Mouse (Mus musculus) midbrain, embryonic 12.5 days (tissue): Measurements from ENCODE around the gene Tmem258. TPM values are rescaled to one million over a fixed set of nuclear protein-coding genes. Genes with fewer than 3 reads are reported as not detected.

ENCODE experiments used
- ATAC-seq: fragments of 200-750 bp; cut with Nextera tagmentation; 2 replicates; pipeline ENCODE4 v1.8.0; 2017; ENCODE audit warnings: low read depth, moderate TSS enrichment, moderate library complexity; ENCODE audit not compliant: low FRiP score
- H3K27ac ChIP-seq: fragments of 300-500 bp; sonication (generic); replicated peaks from 2 replicates; pipeline ENCODE4 v1.5.1; 2016; ENCODE audit warnings: mild to moderate bottlenecking
- H3K27me3 ChIP-seq: fragments of 300-500 bp; sonication (generic); 2 replicates; pipeline ENCODE4 v1.6.1; 2016; ENCODE audit warnings: mild to moderate bottlenecking
- H3K36me3 ChIP-seq: fragments of 300-500 bp; sonication (generic); 2 replicates; pipeline ENCODE4 v1.6.1; 2016
- H3K4me1 ChIP-seq: fragments of 300-500 bp; sonication (generic); 2 replicates; pipeline ENCODE4 v1.6.1; 2016
- H3K4me2 ChIP-seq: fragments of 300-500 bp; sonication (generic); replicated peaks from 2 replicates; pipeline ENCODE4 v1.6.1; 2016; ENCODE audit warnings: mild to moderate bottlenecking, moderate library complexity
- H3K4me3 ChIP-seq: fragments of 300-500 bp; sonication (generic); 2 replicates; pipeline ENCODE4 v1.5.1; 2016; ENCODE audit warnings: mild to moderate bottlenecking
- H3K9ac ChIP-seq: fragments of 300-500 bp; sonication (generic); replicated peaks from 2 replicates; pipeline ENCODE4 v1.6.1; 2016; ENCODE audit warnings: mild to moderate bottlenecking, moderate library complexity
- H3K9me3 ChIP-seq: fragments of 300-500 bp; sonication (generic); 2 replicates; pipeline ENCODE4 v1.6.1; 2016; ENCODE audit warnings: mild to moderate bottlenecking
- WGBS: fragments of 180-500 bp; shearing (Covaris S2); methylation state at CpG from one replicate; pipeline ENCODE4 v1.1.7; 2016; 5-methylcytosine and 5-hydroxymethylcytosine counted together
- polyA plus RNA-seq: library from polyadenylated mRNA; unstranded; fragments of >200 nt; fragmentation: Nextera tagmentation; extraction: Ambion mirVana; gene quantifications from 2 replicates; pipeline ENCODE4 v1.2.1, GENCODE M21; 2016

Tmem258 gene
- polyA plus RNA-seq, 1 experiment from 2014 or later = 298 TPM

GRCm38 (mm10) chr19:10205051-10205450, 1.2 kb downstream of the Tmem258 start:
- H3K27me3 ChIP-seq = no peaks in the 10 kb centered on the region

GRCm38 (mm10) chr19:10208851-10209250, 5.0 kb downstream of the Tmem258 start:
- WGBS = 86% methylated on average over 3 of the region's 3 CpGs
- Histone ChIP-seq H3K36me3 (peaks cover 54% of the 10 kb centered on the region), H3K27me3 (no peaks in the 10 kb centered on the region), H3K9ac (no peak overlapping the region), H3K27ac (no peak overlapping the region), H3K9me3 (no peaks in the 10 kb centered on the region), H3K4me1 (peaks cover 9% of the 10 kb centered on the region; the same call in 1 of the 2 replicates), H3K4me2 (no peak overlapping the region), H3K4me3 (no peak overlapping the region)
- no peak for ATAC-seq

More at GRCm38 (mm10) chr19:10205051-10205450, 1.2 kb downstream of the Tmem258 start:
- WGBS = 76% methylated on average over 6 of the region's 6 CpGs
- Histone ChIP-seq H3K27ac (no peak overlapping the region), H3K4me1 (peaks cover 18% of the 10 kb centered on the region), H3K4me2 (peak overlapping the region; percentile 93), H3K36me3 (peaks cover 56% of the 10 kb centered on the region), H3K9me3 (no peaks in the 10 kb centered on the region), H3K9ac (no peak overlapping the region), H3K4me3 (peak overlapping the region; percentile 89)
- no peak for ATAC-seq

- H3K27ac ChIP-seq = no peak overlapping the region
- no peak for ATAC-seq
- no peaks in the 10 kb centered on the region for H3K27me3 ChIP-seq
- no peaks in the 10 kb centered on the region for H3K4me1 ChIP-seq
- WGBS = 84% methylated on average over 4 of the region's 4 CpGs
- no peak overlapping the region for H3K9ac ChIP-seq
- H3K36me3 ChIP-seq = peaks cover 53% of the 10 kb centered on the region
- H3K4me2 ChIP-seq = no peak overlapping the region
- H3K9me3 ChIP-seq = no peaks in the 10 kb centered on the region
- no peak overlapping the region for H3K4me3 ChIP-seq
Observed at GRCm38 (mm10) chr19:10210885-10211284, 7.1 kb downstream of the Tmem258 start.

GRCm38 (mm10) chr19:10213796-10214471, 10.1 kb downstream of the Tmem258 start:
- ATAC-seq = no peak
- WGBS = 88% methylated on average over 10 of the region's 10 CpGs

GRCm38 (mm10) chr19:10216101-10216500, 12.3 kb downstream of the Tmem258 start:
- WGBS = 83% methylated on average over 8 of the region's 8 CpGs

More at GRCm38 (mm10) chr19:10213796-10214471, 10.1 kb downstream of the Tmem258 start:
- Histone ChIP-seq H3K27me3 (no peaks in the 10 kb centered on the region), H3K4me2 (no peak overlapping the region), H3K4me1 (no peaks in the 10 kb centered on the region), H3K27ac (no peak overlapping the region), H3K9me3 (no peaks in the 10 kb centered on the region), H3K4me3 (no peak overlapping the region), H3K9ac (no peak overlapping the region), H3K36me3 (peaks cover 23% of the 10 kb centered on the region)

GRCm38 (mm10) chr19:10219108-10219507, 15.3 kb downstream of the Tmem258 start:
- Histone ChIP-seq H3K27ac (no peak overlapping the region), H3K4me3 (no peak overlapping the region), H3K4me1 (no peaks in the 10 kb centered on the region), H3K36me3 (no peaks in the 10 kb centered on the region), H3K9me3 (no peaks in the 10 kb centered on the region), H3K4me2 (no peak overlapping the region), H3K9ac (no peak overlapping the region), H3K27me3 (no peaks in the 10 kb centered on the region)
- 0 out of 2 replicates have a peak, but pooled peaks have one; percentile 20 for ATAC-seq
- 58% methylated on average over 3 of the region's 3 CpGs for WGBS

More at GRCm38 (mm10) chr19:10216101-10216500, 12.3 kb downstream of the Tmem258 start:
- Histone ChIP-seq H3K4me2 (no peak overlapping the region), H3K9ac (no peak overlapping the region), H3K36me3 (peaks cover 2% of the 10 kb centered on the region), H3K9me3 (no peaks in the 10 kb centered on the region), H3K27ac (no peak overlapping the region), H3K4me1 (no peaks in the 10 kb centered on the region), H3K27me3 (no peaks in the 10 kb centered on the region), H3K4me3 (no peak overlapping the region)
- ATAC-seq = no peak

GRCm38 (mm10) chr19:10219593-10219992, 15.8 kb downstream of the Tmem258 start:
- no peak for ATAC-seq
- H3K9me3 ChIP-seq = no peaks in the 10 kb centered on the region
- peaks cover 1% of the 10 kb centered on the region; the same call in 1 of the 2 replicates for H3K4me1 ChIP-seq
- WGBS = 85% methylated on average over 6 of the region's 6 CpGs
- no peak overlapping the region for H3K9ac ChIP-seq
- H3K4me2 ChIP-seq = no peak overlapping the region
- H3K27ac ChIP-seq = no peak overlapping the region
- H3K36me3 ChIP-seq = no peaks in the 10 kb centered on the region
- no peaks in the 10 kb centered on the region for H3K27me3 ChIP-seq
- H3K4me3 ChIP-seq = no peak overlapping the region

- WGBS = 64% methylated on average over 4 of the region's 4 CpGs
- Histone ChIP-seq H3K4me3 (no peak overlapping the region), H3K4me2 (no peak overlapping the region), H3K4me1 (peaks cover 9% of the 10 kb centered on the region), H3K9ac (no peak overlapping the region), H3K27ac (no peak overlapping the region), H3K27me3 (no peaks in the 10 kb centered on the region), H3K9me3 (no peaks in the 10 kb centered on the region), H3K36me3 (no peaks in the 10 kb centered on the region)
- no peak for ATAC-seq
Observed at GRCm38 (mm10) chr19:10221585-10221984, 17.8 kb downstream of the Tmem258 start.

- Histone ChIP-seq H3K4me3 (no peak overlapping the region), H3K4me1 (peaks cover 9% of the 10 kb centered on the region), H3K27ac (no peak overlapping the region), H3K9ac (no peak overlapping the region), H3K36me3 (no peaks in the 10 kb centered on the region), H3K27me3 (no peaks in the 10 kb centered on the region), H3K9me3 (no peaks in the 10 kb centered on the region), H3K4me2 (no peak overlapping the region)
- ATAC-seq = no peak
- WGBS = 37% methylated on average over 8 of the region's 8 CpGs
Observed at GRCm38 (mm10) chr19:10222656-10223055, 18.8 kb downstream of the Tmem258 start.

- WGBS = 73% methylated on average over 4 of the region's 4 CpGs
Observed at GRCm38 (mm10) chr19:10223561-10223960, 19.7 kb downstream of the Tmem258 start.

GRCm38 (mm10) chr19:10224637-10225453, 21.0 kb downstream of the Tmem258 start:
- 29% methylated on average over 26 of the region's 26 CpGs for WGBS
- Histone ChIP-seq H3K27ac (0 out of 2 replicates have a peak overlapping the region, but pooled peaks have one; percentile 40), H3K4me3 (no peak overlapping the region; the same call in 1 of the 2 replicates), H3K9ac (no peak overlapping the region), H3K9me3 (no peaks in the 10 kb centered on the region), H3K4me1 (peaks cover 9% of the 10 kb centered on the region), H3K4me2 (peak overlapping the region; percentile 38), H3K27me3 (peaks cover 3% of the 10 kb centered on the region; the same call in 1 of the 2 replicates), H3K36me3 (no peaks in the 10 kb centered on the region)
- peak; percentile 39; the same call in 1 of the 2 replicates for ATAC-seq

More at GRCm38 (mm10) chr19:10223561-10223960, 19.7 kb downstream of the Tmem258 start:
- ATAC-seq = no peak
- Histone ChIP-seq H3K27me3 (peaks cover 2% of the 10 kb centered on the region; the same call in 1 of the 2 replicates), H3K9ac (no peak overlapping the region), H3K27ac (no peak overlapping the region), H3K9me3 (no peaks in the 10 kb centered on the region), H3K4me3 (no peak overlapping the region), H3K36me3 (no peaks in the 10 kb centered on the region), H3K4me1 (peaks cover 9% of the 10 kb centered on the region), H3K4me2 (no peak overlapping the region)

GRCm38 (mm10) chr19:10225767-10226166, 22.0 kb downstream of the Tmem258 start:
- Histone ChIP-seq H3K9ac (no peak overlapping the region), H3K4me3 (no peak overlapping the region), H3K27ac (no peak overlapping the region), H3K9me3 (no peaks in the 10 kb centered on the region), H3K36me3 (no peaks in the 10 kb centered on the region), H3K27me3 (peaks cover 4% of the 10 kb centered on the region; the same call in 1 of the 2 replicates), H3K4me1 (peaks cover 11% of the 10 kb centered on the region), H3K4me2 (no peak overlapping the region)
- ATAC-seq = no peak
- WGBS = 92% methylated on average over 4 of the region's 4 CpGs
